Mouse (Mus musculus) kidney, adult 2 months (tissue): ENCODE results near the gene Agrp. TPM values are rescaled to one million over a fixed set of nuclear protein-coding genes. Genes with fewer than 3 reads are reported as not detected.
A peak's percentile ranks its signal among the peaks of the same experiment; 100 is the strongest.

Source experiments
- DNase-seq: peaks from one replicate; pipeline ENCODE4 v3.0.0; 2021
- H3K27ac ChIP-seq: fragments of 200-500 bp; 2 replicates; pipeline ENCODE4 v1.5.1; 2012; ENCODE audit warnings: low read depth, low read length, control low read depth, inconsistent platforms; ENCODE audit not compliant: insufficient read depth
- H3K27me3 ChIP-seq: fragments of 200-500 bp; replicated peaks from 2 replicates; pipeline ENCODE4 v1.6.1; 2012; ENCODE audit warnings: mild to moderate bottlenecking, moderate library complexity, low read length, inconsistent platforms; ENCODE audit not compliant: control insufficient read depth, insufficient read depth
- H3K36me3 ChIP-seq: fragments of 200-500 bp; 2 replicates; pipeline ENCODE4 v1.6.1; 2012; ENCODE audit warnings: mild to moderate bottlenecking, moderate library complexity, low read length, inconsistent platforms; ENCODE audit not compliant: control insufficient read depth, insufficient read depth
- H3K4me1 ChIP-seq: fragments of 200-500 bp; 2 replicates; pipeline ENCODE4 v1.6.1; 2011; ENCODE audit warnings: low read length; ENCODE audit not compliant: control insufficient read depth, insufficient read depth
- H3K4me3 ChIP-seq: fragments of 200-500 bp; 2 replicates; pipeline ENCODE4 v1.5.1; 2011; ENCODE audit warnings: mild to moderate bottlenecking, low read depth, low read length, control low read depth; ENCODE audit not compliant: insufficient read depth
- CTCF ChIP-seq: fragments of 200-500 bp; conservative IDR thresholded peaks from 2 replicates; pipeline ENCODE4 v1.5.1; 2011; ENCODE audit warnings: low read depth, mild to moderate bottlenecking, control low read depth, low read length, moderate library complexity, mixed read lengths; ENCODE audit not compliant: insufficient read depth, insufficient read length
- POLR2A ChIP-seq: fragments of 200-500 bp; IDR thresholded peaks from one replicate; pipeline ENCODE4 v1.6.1; 2011; ENCODE audit warnings: low read depth, low read length, control low read depth
- WGBS: fragments of 180-500 bp; shearing (Covaris S2); methylation state at CpG from one replicate; pipeline ENCODE4 v1.1.7; 2018; 5-methylcytosine and 5-hydroxymethylcytosine counted together
- polyA plus RNA-seq: library from polyadenylated mRNA; depleted of rRNA; stranded (reverse); fragments of >200 nt; gene quantifications from 2 replicates; pipeline ENCODE4 v1.2.3, GENCODE M21; 2012

Gene Agrp
- polyA plus RNA-seq, 1 experiment: 0.13 TPM

GRCm38 (mm10) chr8:105528206-105528605 lies 109.0 kb downstream of the Agrp start:
- peaks cover 4% of the 10 kb centered on the region; the same call in 1 of the 2 replicates for H3K4me1 ChIP-seq
- WGBS: 95% methylated on average over 1 of the region's 1 CpGs
- no peak overlapping the region for H3K4me3 ChIP-seq
- peaks cover 2% of the 10 kb centered on the region for H3K36me3 ChIP-seq
- no peak for DNase-seq
- peak overlapping the region; percentile 6; the same call in 1 of the 2 replicates for H3K27ac ChIP-seq
- no peaks in the 10 kb centered on the region for H3K27me3 ChIP-seq
- TF ChIP-seq POLR2A (no peak), CTCF (no peak)

- WGBS: 57% methylated on average over 2 of the region's 2 CpGs
- peak; percentile 83 for DNase-seq
- Histone ChIP-seq H3K27ac (peak overlapping the region; percentile 59), H3K4me1 (peaks cover 4% of the 10 kb centered on the region; the same call in 1 of the 2 replicates), H3K36me3 (peaks cover 2% of the 10 kb centered on the region), H3K4me3 (no peak overlapping the region), H3K27me3 (no peaks in the 10 kb centered on the region)
- no peak for TF ChIP-seq CTCF
- TF ChIP-seq POLR2A: no peak
These were observed 110.1 kb downstream of the Agrp start for GRCm38 (mm10) chr8:105527110-105527509.

- H3K36me3 ChIP-seq: peaks cover 2% of the 10 kb centered on the region
- DNase-seq: no peak
- H3K27me3 ChIP-seq: no peaks in the 10 kb centered on the region
- H3K4me3 ChIP-seq: no peak overlapping the region
- 49% methylated on average over 9 of the region's 9 CpGs for WGBS
- TF ChIP-seq POLR2A (no peak), CTCF (no peak)
- no peak overlapping the region; the same call in 1 of the 2 replicates for H3K27ac ChIP-seq
- peaks cover 8% of the 10 kb centered on the region; the same call in 1 of the 2 replicates for H3K4me1 ChIP-seq
These were observed 114.3 kb downstream of the Agrp start for GRCm38 (mm10) chr8:105522890-105523289.

- Histone ChIP-seq H3K4me1 (peaks cover 10% of the 10 kb centered on the region; the same call in 1 of the 2 replicates), H3K27ac (no peak overlapping the region; the same call in 1 of the 2 replicates), H3K4me3 (no peak overlapping the region; the same call in 1 of the 2 replicates), H3K36me3 (peaks cover 2% of the 10 kb centered on the region), H3K27me3 (no peaks in the 10 kb centered on the region)
- WGBS: 77% methylated on average over 21 of the region's 21 CpGs
- no peak for DNase-seq
- TF ChIP-seq CTCF (no peak), POLR2A (no peak)
These were observed 115.0 kb downstream of the Agrp start for GRCm38 (mm10) chr8:105521995-105522769.

GRCm38 (mm10) chr8:105521061-105521460 lies 116.1 kb downstream of the Agrp start:
- no peak for DNase-seq
- Histone ChIP-seq H3K4me3 (peak overlapping the region; percentile 16; the same call in 1 of the 2 replicates), H3K27ac (no peak overlapping the region), H3K27me3 (no peaks in the 10 kb centered on the region), H3K4me1 (peaks cover 10% of the 10 kb centered on the region; the same call in 1 of the 2 replicates), H3K36me3 (peaks cover 2% of the 10 kb centered on the region; the same call in 1 of the 2 replicates)
- WGBS: 32% methylated on average over 3 of the region's 3 CpGs
- TF ChIP-seq POLR2A: no peak
- TF ChIP-seq CTCF: no peak

GRCm38 (mm10) chr8:105520521-105520920 lies 116.7 kb downstream of the Agrp start:
- Histone ChIP-seq H3K4me3 (peak overlapping the region; percentile 16), H3K36me3 (peaks cover 2% of the 10 kb centered on the region; the same call in 1 of the 2 replicates), H3K27ac (no peak overlapping the region), H3K4me1 (peaks cover 10% of the 10 kb centered on the region; the same call in 1 of the 2 replicates), H3K27me3 (no peaks in the 10 kb centered on the region)
- 71% methylated on average over 5 of the region's 5 CpGs for WGBS
- no peak for DNase-seq
- TF ChIP-seq POLR2A: no peak
- no peak for TF ChIP-seq CTCF

- Histone ChIP-seq H3K4me3 (peak overlapping the region; percentile 45), H3K36me3 (peaks cover 2% of the 10 kb centered on the region; the same call in 1 of the 2 replicates), H3K4me1 (peaks cover 10% of the 10 kb centered on the region; the same call in 1 of the 2 replicates), H3K27me3 (no peaks in the 10 kb centered on the region), H3K27ac (peak overlapping the region; percentile 20)
- TF ChIP-seq POLR2A (no peak), CTCF (no peak)
- DNase-seq: no peak
- 25% methylated on average over 2 of the region's 2 CpGs for WGBS
These were observed 117.6 kb downstream of the Agrp start for GRCm38 (mm10) chr8:105519591-105519990.
